Mouse (Mus musculus) cerebellum, adult 8-10 months (tissue): ENCODE data around the gene Prkacb.

Experiments used
- DNase-seq: peaks from one replicate; pipeline ENCODE4 v3.0.0; 2022

The Prkacb gene

DNA sequence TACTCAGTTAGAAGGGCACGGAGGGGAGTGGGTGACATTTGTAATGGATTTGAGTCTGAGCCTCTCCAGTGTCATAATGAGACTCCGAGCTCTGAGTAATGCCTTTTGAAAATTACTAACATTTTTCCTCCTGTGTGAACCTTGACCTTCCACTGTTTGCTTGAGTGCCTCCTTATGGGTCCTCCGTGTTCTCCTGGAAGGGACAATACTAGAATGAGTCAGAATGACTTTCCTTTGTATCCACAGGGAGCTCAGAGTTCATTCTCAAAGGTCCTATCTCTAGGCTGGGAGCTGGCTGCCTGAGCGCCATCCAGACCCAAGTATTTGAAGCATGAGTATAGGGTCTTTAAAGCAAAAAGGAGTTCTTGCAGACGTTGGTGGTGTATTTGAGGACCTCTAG, 94.5 kb downstream of the Prkacb start:
- no peak for DNase-seq

DNA sequence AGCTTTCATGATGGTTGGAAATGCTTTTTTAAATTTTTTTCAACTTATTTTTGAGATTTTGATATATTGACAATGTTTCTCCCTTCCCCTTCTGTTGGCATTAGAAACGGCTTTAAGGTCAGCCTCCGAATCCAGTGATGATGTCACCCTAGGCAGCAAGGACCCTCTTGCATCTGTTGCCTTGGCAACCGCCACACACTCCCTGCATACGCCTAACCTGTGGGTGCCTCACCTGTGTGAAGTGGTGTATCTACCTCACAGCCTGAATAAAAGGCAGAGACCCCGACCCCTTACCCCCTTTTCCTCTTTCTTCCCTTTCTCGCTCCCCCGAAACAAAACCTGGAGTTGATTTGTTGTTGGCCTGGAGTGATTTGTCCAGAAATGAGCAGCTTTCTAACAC, 100.5 kb downstream of the Prkacb start:
- DNase-seq, result no peak

DNA sequence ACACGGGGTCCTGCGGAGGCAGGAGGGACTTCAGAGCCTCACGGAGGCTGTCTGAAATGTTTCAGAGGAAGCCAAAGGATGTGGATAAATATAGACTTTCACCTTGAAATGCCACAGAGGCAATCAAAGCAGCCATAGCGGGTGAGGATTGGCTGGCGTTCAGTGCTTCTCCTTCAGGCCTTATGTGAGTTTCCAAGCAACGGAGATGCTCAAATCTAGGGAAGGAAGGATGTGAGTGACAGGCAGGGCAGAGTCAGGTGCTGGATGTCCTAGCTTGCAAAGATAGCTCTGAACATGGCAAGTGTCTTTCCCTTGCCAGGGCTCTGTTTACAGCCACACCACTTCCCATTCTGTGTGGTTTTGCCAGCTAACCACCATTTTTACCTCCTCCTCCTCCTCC, 101.2 kb downstream of the Prkacb start:
- no peak for DNase-seq

DNA sequence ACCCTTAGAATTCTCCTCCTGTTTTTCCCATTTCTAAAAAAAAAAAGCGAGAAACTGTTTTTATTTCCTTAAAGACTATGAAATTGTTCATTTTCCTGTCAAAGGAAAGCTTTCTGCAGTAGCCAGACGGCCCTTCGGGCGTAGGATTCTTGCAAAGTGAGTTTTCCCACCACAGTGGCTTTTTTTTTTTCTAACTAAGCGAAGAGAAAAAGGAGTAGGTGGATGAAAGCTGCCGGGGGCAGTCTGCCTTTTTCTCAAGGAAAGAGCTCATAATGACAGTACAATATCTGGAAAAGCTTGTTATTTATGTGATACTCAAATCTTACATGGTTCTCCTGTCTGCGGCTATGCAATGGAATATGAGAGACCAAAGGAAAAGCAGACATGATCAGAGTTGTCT, 101.7 kb downstream of the Prkacb start:
- no peak for DNase-seq

- no peak for DNase-seq
Observed at GRCm38 (mm10) chr3:146709086-146709485, 103.7 kb downstream of the Prkacb start.

DNA sequence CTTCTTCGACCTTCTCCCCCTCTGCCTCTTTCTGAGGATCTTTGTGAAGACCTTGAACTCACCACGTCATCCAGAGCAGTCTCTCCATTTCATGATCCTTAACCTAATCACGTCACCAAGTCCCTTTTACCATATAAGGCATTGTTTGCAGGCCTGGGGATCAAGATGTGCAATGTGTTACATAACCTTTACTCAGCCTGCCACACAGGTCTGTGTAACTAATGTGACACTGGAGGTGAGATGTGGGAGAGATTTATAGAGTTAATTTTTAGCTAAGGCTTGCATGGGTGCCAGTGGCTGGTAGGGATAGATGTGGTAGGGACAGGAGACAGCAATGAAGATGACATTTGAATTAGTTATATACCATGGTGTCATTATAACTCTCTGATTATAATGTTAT, 104.4 kb downstream of the Prkacb start:
- no peak for DNase-seq

- DNase-seq, result no peak
Observed at GRCm38 (mm10) chr3:146704099-146704498, 108.7 kb downstream of the Prkacb start.

DNA sequence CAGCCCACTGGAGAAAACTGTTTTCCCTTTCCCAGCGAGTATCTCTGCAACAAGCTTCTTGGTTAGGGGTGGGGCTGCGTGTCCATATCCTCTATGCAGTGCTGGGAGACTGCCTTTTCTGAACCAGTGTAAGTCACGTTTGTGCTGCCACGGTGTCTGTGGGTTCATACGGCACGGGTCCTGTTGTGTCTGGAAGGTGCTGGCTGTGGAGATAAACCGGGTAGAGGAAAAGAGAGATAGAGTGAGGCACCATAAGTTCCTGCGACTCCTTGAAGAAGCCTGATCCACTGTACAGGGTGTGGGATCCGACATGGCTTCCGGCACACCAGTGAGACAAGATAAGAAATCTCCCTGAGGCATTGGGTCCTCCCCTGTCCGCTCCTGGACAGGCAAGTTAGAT, 112.7 kb downstream of the Prkacb start:
- DNase-seq, result no peak

GRCm38 (mm10) chr3:146698982-146699381, 113.8 kb downstream of the Prkacb start:
- DNase-seq, result no peak

DNA sequence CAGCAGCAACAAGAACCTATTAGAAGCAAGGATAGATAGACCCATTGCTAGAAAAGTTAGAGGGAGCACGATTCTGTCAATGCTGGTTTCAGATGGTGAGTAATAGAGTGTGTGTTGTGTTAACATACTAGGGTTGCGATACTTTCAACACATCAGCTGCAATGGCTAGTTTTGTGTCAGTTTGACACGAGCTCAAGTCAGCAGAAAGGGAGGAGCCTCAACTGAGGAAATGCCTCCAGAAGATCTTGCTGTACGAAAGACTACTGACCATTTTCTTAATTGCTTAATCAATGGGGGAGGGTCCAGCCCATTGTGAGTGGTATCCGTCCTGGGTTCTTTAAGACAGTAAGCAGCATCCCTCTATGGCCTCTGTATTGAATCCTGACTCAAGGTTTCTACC, 120.2 kb downstream of the Prkacb start:
- DNase-seq, result no peak

DNA sequence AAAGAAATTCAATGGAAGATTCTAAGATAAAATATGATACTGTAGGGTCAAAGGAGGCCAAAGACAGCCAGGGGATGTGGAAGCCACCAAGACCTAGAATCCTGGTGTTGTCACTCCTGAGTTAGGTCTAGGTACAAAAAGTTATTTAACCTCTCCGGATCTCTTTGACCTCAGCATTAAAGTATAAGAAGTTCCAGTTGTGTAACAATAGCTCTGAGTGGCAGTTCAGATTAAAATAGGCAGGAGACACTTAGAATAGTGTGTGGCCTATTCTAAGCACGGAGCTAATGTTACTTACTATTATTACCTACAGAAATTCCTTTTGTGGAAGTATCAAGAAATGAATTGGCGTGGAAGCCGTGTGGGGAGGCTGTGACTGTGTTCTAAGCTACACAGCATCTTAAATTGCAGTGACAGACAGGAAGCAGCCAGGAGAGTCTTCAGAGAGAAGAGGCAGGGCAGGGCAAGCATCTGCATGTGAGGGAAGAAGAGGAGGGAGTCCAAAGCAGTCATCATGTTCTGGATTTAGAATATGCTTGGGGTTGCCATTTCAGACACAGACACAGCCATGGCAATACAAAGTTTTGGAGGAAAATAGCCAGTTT, 125.6 kb downstream of the Prkacb start:
- DNase-seq, result no peak

GRCm38 (mm10) chr3:146686428-146686827, 126.4 kb downstream of the Prkacb start:
- no peak for DNase-seq

- DNase-seq, result no peak
Observed at GRCm38 (mm10) chr3:146684811-146685675, 127.7 kb downstream of the Prkacb start, which contains the start of gene Samd13. TSS of gene Samd13 (minus strand) at chr3:146685592.

- no peak for DNase-seq
Observed at GRCm38 (mm10) chr3:146683095-146683494, 129.7 kb downstream of the Prkacb start.

GRCm38 (mm10) chr3:146682140-146682651, 130.6 kb downstream of the Prkacb start:
- no peak for DNase-seq

- DNase-seq, result no peak
Observed at GRCm38 (mm10) chr3:146681696-146682095, 131.1 kb downstream of the Prkacb start.

GRCm38 (mm10) chr3:146680625-146681024, 132.2 kb downstream of the Prkacb start:
- no peak for DNase-seq

DNA sequence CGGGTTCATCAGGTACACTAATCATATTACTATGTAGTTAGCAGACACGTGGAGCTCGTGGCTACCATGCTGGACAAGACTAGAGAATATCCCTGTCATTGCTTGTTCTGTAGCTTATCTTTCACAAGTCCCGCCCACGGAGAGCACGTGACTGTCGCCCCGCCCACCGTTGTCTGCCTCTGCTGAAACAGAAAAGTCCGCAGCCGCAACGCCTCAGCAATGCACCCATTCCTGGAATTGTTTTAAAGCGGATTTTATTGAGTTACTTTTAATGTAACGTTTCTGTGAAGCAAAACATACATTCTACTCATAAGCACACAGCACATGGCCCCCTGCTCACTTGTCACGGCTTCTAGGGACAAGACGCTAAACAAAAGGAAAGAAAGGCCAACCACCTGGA, 133.1 kb downstream of the Prkacb start:
- no peak for DNase-seq
